Mouse (Mus musculus): ENCODE data around the gene Ptprd. TPM values are rescaled to one million over a fixed set of nuclear protein-coding genes. Genes with fewer than 3 reads are reported as not detected.
"Not testable (repeated sequence)": the region's sequence is repeated elsewhere in the genome, so short reads cannot be mapped to it uniquely, and the experiment has no call there.

Ptprd gene
- polyA plus RNA-seq, 1 experiment from 2014 or later, result 37.2 TPM

- no peak overlapping the region for H3K9ac ChIP-seq
- no peak overlapping the region for H3K4me2 ChIP-seq
- 86% methylated on average over 4 of the region's 4 CpGs for WGBS
- no peak overlapping the region for H3K4me3 ChIP-seq
- no peak for ATAC-seq (ENCODE audit: insufficient number of reproducible peaks, insufficient read depth, low FRiP score, low TSS enrichment, low read depth)
- H3K27me3 ChIP-seq, result no peaks in the 10 kb centered on the region
- H3K4me1 ChIP-seq, result no peaks in the 10 kb centered on the region
- H3K36me3 ChIP-seq, result peaks cover 17% of the 10 kb centered on the region
- H3K9me3 ChIP-seq, result no peaks in the 10 kb centered on the region
- H3K27ac ChIP-seq, result no peak overlapping the region
These were observed 2119.9 kb downstream of the Ptprd start for GRCm38 (mm10) chr4:76091845-76092244.

- Histone ChIP-seq H3K9ac (no peak overlapping the region), H3K4me3 (no peak overlapping the region), H3K4me2 (no peak overlapping the region), H3K27me3 (no peaks in the 10 kb centered on the region), H3K4me1 (no peaks in the 10 kb centered on the region), H3K9me3 (no peaks in the 10 kb centered on the region), H3K36me3 (peaks cover 32% of the 10 kb centered on the region), H3K27ac (no peak overlapping the region)
- no peak for ATAC-seq (ENCODE audit: insufficient number of reproducible peaks, insufficient read depth, low FRiP score, low TSS enrichment, low read depth)
These were observed 2121.9 kb downstream of the Ptprd start for GRCm38 (mm10) chr4:76089866-76090265.

GRCm38 (mm10) chr4:76076051-76076450, 2135.7 kb downstream of the Ptprd start:
- no peak overlapping the region for H3K4me2 ChIP-seq
- no peak overlapping the region for H3K4me3 ChIP-seq
- no peaks in the 10 kb centered on the region for H3K27me3 ChIP-seq
- no peaks in the 10 kb centered on the region for H3K4me1 ChIP-seq
- H3K9me3 ChIP-seq, result no peaks in the 10 kb centered on the region
- H3K27ac ChIP-seq, result no peak overlapping the region
- ATAC-seq (ENCODE audit: insufficient number of reproducible peaks, insufficient read depth, low FRiP score, low TSS enrichment, low read depth), result no peak
- no peak overlapping the region for H3K9ac ChIP-seq
- H3K36me3 ChIP-seq, result peaks cover 20% of the 10 kb centered on the region
- 100% methylated on average over 1 of the region's 1 CpGs for WGBS

GRCm38 (mm10) chr4:76073286-76073685, 2138.5 kb downstream of the Ptprd start:
- ATAC-seq (ENCODE audit: insufficient number of reproducible peaks, insufficient read depth, low FRiP score, low TSS enrichment, low read depth), result no peak
- no peak overlapping the region for H3K9ac ChIP-seq
- H3K4me3 ChIP-seq, result no peak overlapping the region
- no peaks in the 10 kb centered on the region for H3K9me3 ChIP-seq
- WGBS, result 86% methylated on average over 3 of the region's 3 CpGs
- H3K4me1 ChIP-seq, result no peaks in the 10 kb centered on the region
- no peaks in the 10 kb centered on the region for H3K27me3 ChIP-seq
- no peak overlapping the region for H3K4me2 ChIP-seq
- no peak overlapping the region for H3K27ac ChIP-seq
- peaks cover 21% of the 10 kb centered on the region for H3K36me3 ChIP-seq

GRCm38 (mm10) chr4:76071720-76072119, 2140.0 kb downstream of the Ptprd start:
- no peak overlapping the region for H3K4me3 ChIP-seq
- H3K9me3 ChIP-seq, result no peaks in the 10 kb centered on the region
- no peak overlapping the region for H3K4me2 ChIP-seq
- 82% methylated on average over 6 of the region's 6 CpGs for WGBS
- H3K27me3 ChIP-seq, result no peaks in the 10 kb centered on the region
- H3K4me1 ChIP-seq, result no peaks in the 10 kb centered on the region
- peaks cover 21% of the 10 kb centered on the region for H3K36me3 ChIP-seq
- H3K9ac ChIP-seq, result no peak overlapping the region
- ATAC-seq (ENCODE audit: insufficient number of reproducible peaks, insufficient read depth, low FRiP score, low TSS enrichment, low read depth), result no peak
- no peak overlapping the region for H3K27ac ChIP-seq

GRCm38 (mm10) chr4:76056836-76057235, 2154.9 kb downstream of the Ptprd start:
- no peak for ATAC-seq (ENCODE audit: insufficient number of reproducible peaks, insufficient read depth, low FRiP score, low TSS enrichment, low read depth)
- Histone ChIP-seq H3K4me2 (no peak overlapping the region), H3K9me3 (no peaks in the 10 kb centered on the region), H3K9ac (no peak overlapping the region), H3K36me3 (no peaks in the 10 kb centered on the region), H3K27me3 (no peaks in the 10 kb centered on the region), H3K4me1 (no peaks in the 10 kb centered on the region), H3K27ac (no peak overlapping the region), H3K4me3 (no peak overlapping the region)
- WGBS, result 57% methylated on average over 2 of the region's 2 CpGs

- Histone ChIP-seq H3K27ac (no peak overlapping the region), H3K27me3 (no peaks in the 10 kb centered on the region), H3K4me2 (no peak overlapping the region), H3K9ac (no peak overlapping the region), H3K36me3 (0 out of 2 replicates have a peak, but pooled peaks cover 23% of the 10 kb centered on the region), H3K4me3 (no peak overlapping the region), H3K9me3 (no peaks in the 10 kb centered on the region), H3K4me1 (no peaks in the 10 kb centered on the region)
- no peak for ATAC-seq (ENCODE audit: insufficient number of reproducible peaks, insufficient read depth, low FRiP score, low TSS enrichment, low read depth)
- WGBS, result 70% methylated on average over 2 of the region's 2 CpGs
These were observed 2166.1 kb downstream of the Ptprd start for GRCm38 (mm10) chr4:76045650-76046049.

GRCm38 (mm10) chr4:76044802-76045201, 2167.0 kb downstream of the Ptprd start:
- no peaks in the 10 kb centered on the region for H3K27me3 ChIP-seq
- no peak overlapping the region for H3K9ac ChIP-seq
- H3K4me1 ChIP-seq, result no peaks in the 10 kb centered on the region
- no peak for ATAC-seq (ENCODE audit: insufficient number of reproducible peaks, insufficient read depth, low FRiP score, low TSS enrichment, low read depth)
- H3K4me2 ChIP-seq, result no peak overlapping the region
- 61% methylated on average over 1 of the region's 1 CpGs for WGBS
- no peak overlapping the region for H3K4me3 ChIP-seq
- H3K27ac ChIP-seq, result no peak overlapping the region
- no peaks in the 10 kb centered on the region for H3K9me3 ChIP-seq
- 0 out of 2 replicates have a peak, but pooled peaks cover 19% of the 10 kb centered on the region for H3K36me3 ChIP-seq

GRCm38 (mm10) chr4:76037178-76037577, 2174.6 kb downstream of the Ptprd start:
- H3K36me3 ChIP-seq; H3K9me3 ChIP-seq; H3K9ac ChIP-seq; ATAC-seq (ENCODE audit: insufficient number of reproducible peaks, insufficient read depth, low FRiP score, low TSS enrichment, low read depth); H3K4me2 ChIP-seq; H3K4me3 ChIP-seq; H3K4me1 ChIP-seq; H3K27me3 ChIP-seq; H3K27ac ChIP-seq: not testable (repeated sequence)
- 78% methylated on average over 4 of the region's 4 CpGs for WGBS

GRCm38 (mm10) chr4:76025571-76026325, 2186.0 kb downstream of the Ptprd start:
- H3K27ac ChIP-seq, result no peak overlapping the region
- no peaks in the 10 kb centered on the region for H3K4me1 ChIP-seq
- no peaks in the 10 kb centered on the region for H3K9me3 ChIP-seq
- 54% methylated on average over 8 of the region's 8 CpGs for WGBS
- H3K27me3 ChIP-seq, result no peaks in the 10 kb centered on the region
- no peak for ATAC-seq (ENCODE audit: insufficient number of reproducible peaks, insufficient read depth, low FRiP score, low TSS enrichment, low read depth)
- no peak overlapping the region for H3K4me2 ChIP-seq
- H3K36me3 ChIP-seq, result 0 out of 2 replicates have a peak, but pooled peaks cover 4% of the 10 kb centered on the region
- no peak overlapping the region for H3K9ac ChIP-seq
- H3K4me3 ChIP-seq, result no peak overlapping the region

- Histone ChIP-seq H3K4me1 (no peaks in the 10 kb centered on the region), H3K9me3 (no peaks in the 10 kb centered on the region), H3K27me3 (no peaks in the 10 kb centered on the region), H3K27ac (no peak overlapping the region), H3K36me3 (0 out of 2 replicates have a peak, but pooled peaks cover 4% of the 10 kb centered on the region), H3K4me2 (no peak overlapping the region), H3K4me3 (no peak overlapping the region), H3K9ac (no peak overlapping the region)
- ATAC-seq (ENCODE audit: insufficient number of reproducible peaks, insufficient read depth, low FRiP score, low TSS enrichment, low read depth), result no peak
- WGBS, result 75% methylated on average over 3 of the region's 3 CpGs
These were observed 2187.3 kb downstream of the Ptprd start for GRCm38 (mm10) chr4:76024502-76024821.

GRCm38 (mm10) chr4:76023756-76024501, 2187.8 kb downstream of the Ptprd start:
- H3K9me3 ChIP-seq, result no peaks in the 10 kb centered on the region
- no peaks in the 10 kb centered on the region for H3K27me3 ChIP-seq
- H3K27ac ChIP-seq, result no peak overlapping the region
- no peak overlapping the region for H3K4me3 ChIP-seq
- H3K4me1 ChIP-seq, result no peaks in the 10 kb centered on the region
- 0 out of 2 replicates have a peak, but pooled peaks cover under 1% of the 10 kb centered on the region for H3K36me3 ChIP-seq
- no peak for ATAC-seq (ENCODE audit: insufficient number of reproducible peaks, insufficient read depth, low FRiP score, low TSS enrichment, low read depth)
- 62% methylated on average over 13 of the region's 13 CpGs for WGBS
- no peak overlapping the region for H3K4me2 ChIP-seq
- no peak overlapping the region for H3K9ac ChIP-seq

Measured in embryonic facial prominence, embryonic 13.5 days (tissue).